Mouse (Mus musculus) kidney, adult 2 months (tissue): ENCODE results near the gene Otulinl.

ENCODE experiments used
- CTCF ChIP-seq: fragments of 200-500 bp; conservative IDR thresholded peaks from 2 replicates; pipeline ENCODE4 v1.5.1; 2011; ENCODE audit warnings: low read depth, mild to moderate bottlenecking, control low read depth, low read length, moderate library complexity, mixed read lengths; ENCODE audit not compliant: insufficient read depth, insufficient read length
- POLR2A ChIP-seq: fragments of 200-500 bp; IDR thresholded peaks from one replicate; pipeline ENCODE4 v1.6.1; 2011; ENCODE audit warnings: low read depth, low read length, control low read depth

DNA sequence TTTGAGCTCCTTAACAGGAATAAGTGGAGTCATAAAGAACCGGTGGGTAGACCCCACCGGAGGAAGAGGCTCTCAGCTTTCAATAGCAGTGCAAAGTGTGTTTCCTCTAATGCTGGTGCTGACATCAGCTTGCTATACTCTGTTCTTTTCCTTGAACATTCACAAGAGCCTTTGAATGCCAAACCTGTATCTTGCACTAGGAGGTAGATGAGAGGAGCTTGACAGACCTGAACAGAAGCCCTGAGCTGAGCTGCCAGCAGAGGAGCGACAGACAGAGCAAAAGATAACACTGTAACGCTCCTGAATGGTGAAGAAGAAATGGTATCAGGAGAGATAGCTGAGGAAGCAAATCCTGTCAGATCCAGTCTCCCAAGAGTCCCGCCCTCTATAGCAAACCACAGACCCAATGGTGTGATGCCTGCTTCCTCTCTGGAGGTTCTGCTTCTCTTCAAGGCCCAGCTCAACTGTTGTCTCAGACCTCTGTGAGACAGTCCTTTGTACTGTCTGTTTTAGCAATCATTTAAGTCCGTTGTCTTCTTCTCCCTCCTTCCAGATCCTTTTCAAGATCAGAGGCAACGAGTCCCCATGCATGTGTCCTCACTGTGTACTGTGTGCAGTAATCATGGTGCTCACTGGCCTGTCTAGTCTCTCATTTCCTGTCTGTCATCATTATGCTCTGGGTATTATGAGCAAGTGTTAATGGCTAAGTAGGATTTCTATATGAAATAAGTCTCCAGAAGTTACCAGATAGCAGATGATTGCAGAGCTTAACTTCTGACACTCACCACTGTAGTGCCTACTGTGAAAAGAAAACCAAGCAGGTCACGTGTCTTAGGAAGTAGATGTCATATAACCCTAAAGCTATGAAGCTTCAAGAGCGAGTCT, 43.7 kb upstream of the Otulinl start:
- TF ChIP-seq CTCF: no peak
- no peak for TF ChIP-seq POLR2A
